Mouse (Mus musculus): ENCODE measurements at regions not wholly inside any gene's neighbourhood (a gene's known extent, or its start where the extent isn't known, plus 50 kb on each side); places are given as distances from the start of the nearest gene placed in this dataset.

- H3K4me3 ChIP-seq (ENCODE audit: low read depth, low read length) = no peak overlapping the region
- H3K27ac ChIP-seq (replicated peaks) = no peak overlapping the region
- H3K36me3 ChIP-seq (ENCODE audit: control insufficient read depth, insufficient read depth, low read length) = no peaks in the 10 kb centered on the region
- no peak for ATAC-seq (ENCODE audit: low FRiP score, low TSS enrichment)
- H3K9ac ChIP-seq (ENCODE audit: low read length) = no peak overlapping the region
- no peaks in the 10 kb centered on the region for H3K4me1 ChIP-seq (replicated peaks; ENCODE audit: control insufficient read depth, insufficient read depth)
- 74% methylated on average over 6 of the region's 6 CpGs for WGBS
- no peaks in the 10 kb centered on the region for H3K9me3 ChIP-seq (ENCODE audit: control insufficient read depth, low read length)
- no peaks in the 10 kb centered on the region for H3K27me3 ChIP-seq (ENCODE audit: control insufficient read depth, insufficient read depth, low read length)
- DNase-seq (ENCODE audit: low spot score) = no peak
- TF ChIP-seq EP300 (optimal IDR thresholded peaks at IDR 0.05) = no peak
- TF ChIP-seq CTCF (IDR thresholded peaks at IDR 0.05; ENCODE audit: low read depth) = no peak
- no peak overlapping the region for H3K4me2 ChIP-seq (replicated peaks; ENCODE audit: low read depth)
Observed at GRCm38 (mm10) chr1:187413881-187414280, 194.7 kb upstream of the Esrrg start.

- Histone ChIP-seq H3K4me1 (replicated peaks; ENCODE audit: control insufficient read depth, insufficient read depth) (no peaks in the 10 kb centered on the region), H3K9me3 (ENCODE audit: control insufficient read depth, low read length) (no peaks in the 10 kb centered on the region), H3K9ac (ENCODE audit: low read length) (no peak overlapping the region), H3K27ac (replicated peaks) (no peak overlapping the region), H3K27me3 (ENCODE audit: control insufficient read depth, insufficient read depth, low read length) (no peaks in the 10 kb centered on the region), H3K36me3 (ENCODE audit: control insufficient read depth, insufficient read depth, low read length) (no peaks in the 10 kb centered on the region), H3K4me2 (replicated peaks; ENCODE audit: low read depth) (no peak overlapping the region), H3K4me3 (ENCODE audit: low read depth, low read length) (no peak overlapping the region)
- WGBS = 86% methylated on average over 20 of the region's 20 CpGs
- ATAC-seq (ENCODE audit: low FRiP score, low TSS enrichment) = no peak
- TF ChIP-seq EP300 (optimal IDR thresholded peaks at IDR 0.05) (no peak), CTCF (IDR thresholded peaks at IDR 0.05; ENCODE audit: low read depth) (no peak)
- no peak for DNase-seq (ENCODE audit: low spot score)
Observed at GRCm38 (mm10) chr1:187418186-187419140, 190.1 kb upstream of the Esrrg start.

- H3K27ac ChIP-seq (replicated peaks) = no peak overlapping the region
- no peak overlapping the region for H3K4me3 ChIP-seq (ENCODE audit: low read depth, low read length)
- H3K4me1 ChIP-seq (replicated peaks; ENCODE audit: control insufficient read depth, insufficient read depth) = no peaks in the 10 kb centered on the region
- H3K9ac ChIP-seq (ENCODE audit: low read length) = no peak overlapping the region
- no peaks in the 10 kb centered on the region for H3K27me3 ChIP-seq (ENCODE audit: control insufficient read depth, insufficient read depth, low read length)
- H3K4me2 ChIP-seq (replicated peaks; ENCODE audit: low read depth) = no peak overlapping the region
- DNase-seq (ENCODE audit: low spot score) (no peak), ATAC-seq (ENCODE audit: low FRiP score, low TSS enrichment) (no peak)
- no peaks in the 10 kb centered on the region for H3K9me3 ChIP-seq (ENCODE audit: control insufficient read depth, low read length)
- H3K36me3 ChIP-seq (ENCODE audit: control insufficient read depth, insufficient read depth, low read length) = no peaks in the 10 kb centered on the region
- 54% methylated on average over 9 of the region's 9 CpGs for WGBS
- no peak for TF ChIP-seq CTCF (IDR thresholded peaks at IDR 0.05; ENCODE audit: low read depth)
- no peak for TF ChIP-seq EP300 (optimal IDR thresholded peaks at IDR 0.05)
Observed at GRCm38 (mm10) chr1:187428536-187429215, 179.9 kb upstream of the Esrrg start.

GRCm38 (mm10) chr1:187433716-187434634, 174.6 kb upstream of the Esrrg start:
- Histone ChIP-seq H3K4me3 (ENCODE audit: low read depth, low read length) (no peak overlapping the region), H3K4me2 (replicated peaks; ENCODE audit: low read depth) (0 out of 2 replicates have a peak overlapping the region, but pooled peaks have one; percentile 11), H3K27ac (replicated peaks) (no peak overlapping the region), H3K36me3 (ENCODE audit: control insufficient read depth, insufficient read depth, low read length) (no peaks in the 10 kb centered on the region), H3K27me3 (ENCODE audit: control insufficient read depth, insufficient read depth, low read length) (no peaks in the 10 kb centered on the region), H3K9me3 (ENCODE audit: control insufficient read depth, low read length) (no peaks in the 10 kb centered on the region), H3K4me1 (replicated peaks; ENCODE audit: control insufficient read depth, insufficient read depth) (no peaks in the 10 kb centered on the region), H3K9ac (ENCODE audit: low read length) (no peak overlapping the region)
- ATAC-seq (ENCODE audit: low FRiP score, low TSS enrichment) = no peak
- WGBS = 65% methylated on average over 24 of the region's 24 CpGs
- TF ChIP-seq EP300 (optimal IDR thresholded peaks at IDR 0.05) (no peak), CTCF (IDR thresholded peaks at IDR 0.05; ENCODE audit: low read depth) (no peak)
- no peak for DNase-seq (ENCODE audit: low spot score)

GRCm38 (mm10) chr1:187439170-187439914, 169.2 kb upstream of the Esrrg start:
- Histone ChIP-seq H3K27me3 (ENCODE audit: control insufficient read depth, insufficient read depth, low read length) (no peaks in the 10 kb centered on the region), H3K9me3 (ENCODE audit: control insufficient read depth, low read length) (no peaks in the 10 kb centered on the region), H3K4me3 (ENCODE audit: low read depth, low read length) (no peak overlapping the region), H3K4me2 (replicated peaks; ENCODE audit: low read depth) (no peak overlapping the region), H3K27ac (replicated peaks) (no peak overlapping the region), H3K36me3 (ENCODE audit: control insufficient read depth, insufficient read depth, low read length) (no peaks in the 10 kb centered on the region), H3K9ac (ENCODE audit: low read length) (no peak overlapping the region), H3K4me1 (replicated peaks; ENCODE audit: control insufficient read depth, insufficient read depth) (no peaks in the 10 kb centered on the region)
- TF ChIP-seq CTCF (IDR thresholded peaks at IDR 0.05; ENCODE audit: low read depth) (no peak), EP300 (optimal IDR thresholded peaks at IDR 0.05) (no peak)
- WGBS = 87% methylated on average over 20 of the region's 20 CpGs
- DNase-seq (ENCODE audit: low spot score) (no peak), ATAC-seq (ENCODE audit: low FRiP score, low TSS enrichment) (no peak)

All from stomach, postnatal 0 days (tissue).